Mouse (Mus musculus): ENCODE measurements around the gene Smad6.

- no peak for TF ChIP-seq POLR2A (IDR thresholded peaks at IDR 0.05; ENCODE audit: control insufficient read depth, low read depth, low read length)
- TF ChIP-seq CTCF (IDR thresholded peaks at IDR 0.05; ENCODE audit: control insufficient read depth, insufficient read depth, insufficient replicate concordance, low read depth, low read length), result no peak
Measured at GRCm38 (mm10) chr9:64021319-64021850, 474 bp downstream of the Smad6 start.

All from testis, adult 2 months (tissue).